Mouse (Mus musculus): ENCODE results near the gene Nkx1-1.

GRCm38 (mm10) chr5:33435151-33435550 lies 1.4 kb upstream of the Nkx1-1 start:
- TF ChIP-seq POLR2A (IDR thresholded peaks at IDR 0.05; ENCODE audit: insufficient read depth, low read depth, low read length) (no peak), CTCF (IDR thresholded peaks at IDR 0.05) (no peak), EP300 (IDR thresholded peaks at IDR 0.05; ENCODE audit: insufficient read depth, low read depth, low read length) (no peak)
